Mouse (Mus musculus) hindbrain, embryonic 16.5 days (tissue): ENCODE data around the gene Nfatc2. TPM values are rescaled to one million over a fixed set of nuclear protein-coding genes. Genes with fewer than 3 reads are reported as not detected.
A peak's percentile ranks its signal among the peaks of the same experiment; 100 is the strongest.

Experiments
- ATAC-seq: fragments of 200-750 bp; cut with Nextera tagmentation; 2 replicates; pipeline ENCODE4 v1.8.0; 2017; ENCODE audit warnings: moderate TSS enrichment, moderate library complexity
- H3K27ac ChIP-seq: fragments of 300-500 bp; sonication (generic); 2 replicates; pipeline ENCODE4 v1.5.1; 2014; ENCODE audit warnings: low read depth, mild to moderate bottlenecking, control low read depth, low read length, moderate library complexity
- H3K27me3 ChIP-seq: fragments of 300-500 bp; sonication (generic); replicated peaks from 2 replicates; pipeline ENCODE4 v1.6.1; 2014; ENCODE audit warnings: low read length; ENCODE audit not compliant: control insufficient read depth, insufficient read depth
- H3K36me3 ChIP-seq: fragments of 300-500 bp; sonication (generic); 2 replicates; pipeline ENCODE4 v1.6.1; 2014; ENCODE audit warnings: mild to moderate bottlenecking, low read length, moderate library complexity, mixed read lengths; ENCODE audit not compliant: control insufficient read depth, insufficient read depth
- H3K4me1 ChIP-seq: fragments of 300-500 bp; sonication (generic); 2 replicates; pipeline ENCODE4 v1.6.1; 2014; ENCODE audit warnings: low read depth, low read length; ENCODE audit not compliant: control insufficient read depth, insufficient read depth
- H3K4me2 ChIP-seq: fragments of 300-500 bp; sonication (generic); 2 replicates; pipeline ENCODE4 v1.6.1; 2014; ENCODE audit warnings: mild to moderate bottlenecking, low read length, control low read depth, moderate library complexity
- H3K4me3 ChIP-seq: fragments of 300-500 bp; sonication (generic); 2 replicates; pipeline ENCODE4 v1.5.1; 2014; ENCODE audit warnings: mild to moderate bottlenecking, low read length, control low read depth, moderate library complexity
- H3K9ac ChIP-seq: fragments of 300-500 bp; sonication (generic); 2 replicates; pipeline ENCODE4 v1.6.1; 2014; ENCODE audit warnings: low read depth, mild to moderate bottlenecking, control low read depth, low read length, moderate library complexity
- H3K9me3 ChIP-seq: fragments of 300-500 bp; sonication (generic); 2 replicates; pipeline ENCODE4 v1.6.1; 2014; ENCODE audit warnings: mild to moderate bottlenecking, low read length, moderate library complexity; ENCODE audit not compliant: control insufficient read depth
- WGBS: fragments of 180-500 bp; shearing (Covaris S2); extraction: QIAGEN DNeasy Blood & Tissue Kit; methylation state at CpG from one replicate; pipeline ENCODE4 v1.1.7; 2014; 5-methylcytosine and 5-hydroxymethylcytosine counted together
- polyA plus RNA-seq: library from polyadenylated mRNA; unstranded; fragments of >200 nt; fragmentation: Nextera tagmentation; extraction: Ambion mirVana; gene quantifications from 2 replicates; pipeline ENCODE4 v1.2.1, GENCODE M21; 2015

The Nfatc2 gene
- polyA plus RNA-seq, 1 experiment from 2014 or later = 6.2 TPM

- H3K4me2 ChIP-seq = no peak overlapping the region
- no peaks in the 10 kb centered on the region for H3K36me3 ChIP-seq
- no peaks in the 10 kb centered on the region for H3K9me3 ChIP-seq
- no peak for ATAC-seq
- H3K9ac ChIP-seq = no peak overlapping the region
- 87% methylated on average over 8 of the region's 8 CpGs for WGBS
- H3K27me3 ChIP-seq = no peaks in the 10 kb centered on the region
- H3K4me3 ChIP-seq = no peak overlapping the region
- H3K27ac ChIP-seq = no peak overlapping the region
- H3K4me1 ChIP-seq = no peaks in the 10 kb centered on the region
These were observed 81.9 kb downstream of the Nfatc2 start for GRCm38 (mm10) chr2:168519589-168519988.

- 68% methylated on average over 15 of the region's 15 CpGs for WGBS
- Histone ChIP-seq H3K36me3 (no peaks in the 10 kb centered on the region), H3K27me3 (no peaks in the 10 kb centered on the region), H3K4me3 (no peak overlapping the region), H3K9me3 (no peaks in the 10 kb centered on the region), H3K4me2 (no peak overlapping the region), H3K9ac (no peak overlapping the region), H3K4me1 (no peaks in the 10 kb centered on the region), H3K27ac (no peak overlapping the region)
- no peak for ATAC-seq
These were observed 83.2 kb downstream of the Nfatc2 start for GRCm38 (mm10) chr2:168518256-168518659.

- Histone ChIP-seq H3K27me3 (no peaks in the 10 kb centered on the region), H3K36me3 (no peaks in the 10 kb centered on the region), H3K27ac (no peak overlapping the region), H3K9me3 (no peaks in the 10 kb centered on the region), H3K4me3 (no peak overlapping the region), H3K9ac (no peak overlapping the region), H3K4me2 (no peak overlapping the region), H3K4me1 (no peaks in the 10 kb centered on the region)
- ATAC-seq = no peak
- 77% methylated on average over 7 of the region's 7 CpGs for WGBS
These were observed 83.7 kb downstream of the Nfatc2 start for GRCm38 (mm10) chr2:168517774-168518173.

GRCm38 (mm10) chr2:168516717-168517116, 84.7 kb downstream of the Nfatc2 start:
- ATAC-seq = no peak
- H3K36me3 ChIP-seq = no peaks in the 10 kb centered on the region
- H3K9ac ChIP-seq = no peak overlapping the region
- no peak overlapping the region for H3K4me3 ChIP-seq
- no peaks in the 10 kb centered on the region for H3K4me1 ChIP-seq
- no peak overlapping the region for H3K4me2 ChIP-seq
- H3K27me3 ChIP-seq = no peaks in the 10 kb centered on the region
- no peak overlapping the region for H3K27ac ChIP-seq
- 90% methylated on average over 7 of the region's 7 CpGs for whole genome bisulfite sequencing
- no peaks in the 10 kb centered on the region for H3K9me3 ChIP-seq

GRCm38 (mm10) chr2:168515466-168515865, 86.0 kb downstream of the Nfatc2 start:
- Histone ChIP-seq H3K9ac (no peak overlapping the region), H3K36me3 (no peaks in the 10 kb centered on the region), H3K4me3 (no peak overlapping the region), H3K27ac (no peak overlapping the region), H3K4me1 (no peaks in the 10 kb centered on the region), H3K27me3 (no peaks in the 10 kb centered on the region), H3K9me3 (no peaks in the 10 kb centered on the region), H3K4me2 (no peak overlapping the region)
- no peak for ATAC-seq
- 83% methylated on average over 4 of the region's 4 CpGs for WGBS

- no peaks in the 10 kb centered on the region for H3K9me3 ChIP-seq
These were observed 87.3 kb downstream of the Nfatc2 start for GRCm38 (mm10) chr2:168514131-168514530.

GRCm38 (mm10) chr2:168511529-168511928, 89.9 kb downstream of the Nfatc2 start:
- no peak overlapping the region for H3K9ac ChIP-seq
- H3K4me1 ChIP-seq = no peaks in the 10 kb centered on the region
- no peak overlapping the region for H3K4me2 ChIP-seq
- H3K27me3 ChIP-seq = no peaks in the 10 kb centered on the region
- H3K9me3 ChIP-seq = no peaks in the 10 kb centered on the region
- no peaks in the 10 kb centered on the region for H3K36me3 ChIP-seq
- ATAC-seq = no peak
- no peak overlapping the region for H3K4me3 ChIP-seq
- no peak overlapping the region for H3K27ac ChIP-seq

More at GRCm38 (mm10) chr2:168514131-168514530, 87.3 kb downstream of the Nfatc2 start:
- Histone ChIP-seq H3K4me1 (no peaks in the 10 kb centered on the region), H3K36me3 (no peaks in the 10 kb centered on the region), H3K27me3 (no peaks in the 10 kb centered on the region), H3K27ac (no peak overlapping the region), H3K9ac (no peak overlapping the region), H3K4me2 (no peak overlapping the region), H3K4me3 (no peak overlapping the region)
- no peak for ATAC-seq
- 83% methylated on average over 5 of the region's 5 CpGs for WGBS

- H3K9me3 ChIP-seq = no peaks in the 10 kb centered on the region
- no peak overlapping the region for H3K27ac ChIP-seq
- no peaks in the 10 kb centered on the region for H3K36me3 ChIP-seq
- H3K27me3 ChIP-seq = no peaks in the 10 kb centered on the region
- no peak overlapping the region for H3K4me3 ChIP-seq
- H3K4me1 ChIP-seq = no peaks in the 10 kb centered on the region; the same call in 1 of the 2 replicates
- WGBS = 89% methylated on average over 13 of the region's 13 CpGs
- no peak overlapping the region for H3K9ac ChIP-seq
- ATAC-seq = no peak
- H3K4me2 ChIP-seq = no peak overlapping the region
These were observed 92.8 kb downstream of the Nfatc2 start for GRCm38 (mm10) chr2:168508469-168509198.

- Histone ChIP-seq H3K9ac (no peak overlapping the region), H3K4me1 (no peaks in the 10 kb centered on the region; the same call in 1 of the 2 replicates), H3K9me3 (no peaks in the 10 kb centered on the region), H3K36me3 (no peaks in the 10 kb centered on the region), H3K4me2 (no peak overlapping the region), H3K4me3 (no peak overlapping the region), H3K27me3 (no peaks in the 10 kb centered on the region), H3K27ac (no peak overlapping the region)
- WGBS = 80% methylated on average over 27 of the region's 27 CpGs
- ATAC-seq = peak; percentile 24; the same call in 1 of the 2 replicates
These were observed 96.8 kb downstream of the Nfatc2 start for GRCm38 (mm10) chr2:168504431-168505182.
